Mouse (Mus musculus) liver, adult 2 months (tissue): ENCODE results near the gene 9130023H24Rik.

Experiments
- CTCF ChIP-seq: fragments of 200-500 bp; IDR thresholded peaks from 2 replicates; pipeline ENCODE4 v1.5.1; 2011; ENCODE audit warnings: low read depth, low read length, control low read depth
- POLR2A ChIP-seq: fragments of 200-500 bp; IDR thresholded peaks from 2 replicates; pipeline ENCODE4 v1.6.1; 2011; ENCODE audit warnings: low read length, control low read depth; ENCODE audit not compliant: insufficient read depth; ENCODE audit errors: extremely low read depth

GRCm38 (mm10) chr7:128276051-128276450 lies 38.2 kb upstream of the 9130023H24Rik start:
- no peak for TF ChIP-seq POLR2A
- no peak for TF ChIP-seq CTCF
